Mouse (Mus musculus) MEL (cell line): ENCODE measurements around the gene Pqlc2. TPM values are rescaled to one million over a fixed set of nuclear protein-coding genes. Genes with fewer than 3 reads are reported as not detected.

Experiments
- DNase-seq: peaks from one replicate; pipeline ENCODE4 v3.0.0; 2011; ENCODE audit warnings: low read depth, low spot score
- H3K27ac ChIP-seq: 2 replicates; pipeline ENCODE4 v1.5.1; 2012; ENCODE audit warnings: low read depth, mild to moderate bottlenecking, control low read depth, low read length, moderate library complexity; ENCODE audit not compliant: control insufficient read depth
- H3K27me3 ChIP-seq, 2 experiments: fragments of 150-350 bp in 1 of 2; sonication (generic) in 1 of 2; 2 replicates each; pipeline ENCODE4 v1.6.1; 2012; ENCODE audit warnings: low read length in 2 of 2, mild to moderate bottlenecking in 2 of 2, improper control_type of control experiment in 1 of 2, moderate library complexity in 1 of 2; ENCODE audit not compliant: insufficient read depth in 2 of 2, control insufficient read depth in 1 of 2
- H3K36me3 ChIP-seq, 2 experiments: 2 replicates each; pipeline ENCODE4 v1.6.1; 2012 to 2014; ENCODE audit warnings: low read length in 2 of 2, improper control_type of control experiment in 1 of 2, inconsistent platforms in 1 of 2, mild to moderate bottlenecking in 1 of 2; ENCODE audit not compliant: insufficient read depth in 2 of 2, control insufficient read depth in 1 of 2
- H3K4me1 ChIP-seq, 2 experiments: fragments of 150-350 bp in 1 of 2; sonication (generic) in 1 of 2; 2 replicates each; pipeline ENCODE4 v1.6.1; 2012; ENCODE audit warnings: low read length in 2 of 2, improper control_type of control experiment in 1 of 2, mild to moderate bottlenecking in 1 of 2; ENCODE audit not compliant: insufficient read depth in 2 of 2, control insufficient read depth in 1 of 2
- H3K4me3 ChIP-seq, 2 experiments: fragments of 150-350 bp in 1 of 2; sonication (generic) in 1 of 2; 2 replicates each; pipeline ENCODE4 v1.5.1; 2012; ENCODE audit warnings: low read depth in 2 of 2, low read length in 2 of 2, mild to moderate bottlenecking in 2 of 2, moderate library complexity in 2 of 2, control low read depth in 1 of 2, improper control_type of control experiment in 1 of 2; ENCODE audit not compliant: control insufficient read depth in 1 of 2, insufficient read depth in 1 of 2
- H3K79me2 ChIP-seq: 2 replicates; pipeline ENCODE4 v1.6.1; 2012; ENCODE audit warnings: mild to moderate bottlenecking, low read length, moderate library complexity; ENCODE audit not compliant: control insufficient read depth, poor library complexity, insufficient read depth
- H3K9ac ChIP-seq: 2 replicates; pipeline ENCODE4 v1.6.1; 2012; ENCODE audit warnings: low read depth, mild to moderate bottlenecking, control low read depth, low read length, moderate library complexity; ENCODE audit not compliant: control insufficient read depth, poor library complexity, severe bottlenecking
- H3K9me3 ChIP-seq: fragments of 150-350 bp; sonication (generic); replicated peaks from 2 replicates; pipeline ENCODE4 v1.6.1; 2012; ENCODE audit warnings: mild to moderate bottlenecking, low read length, improper control_type of control experiment, moderate library complexity; ENCODE audit not compliant: insufficient read depth
- CTCF ChIP-seq, 3 experiments: IDR thresholded peaks in 2 of 3; conservative IDR thresholded peaks in 1 of 3; 2 replicates each; pipeline ENCODE4 v1.5.1; 2011 to 2012; ENCODE audit warnings: low read length in 3 of 3, low read depth in 2 of 3, mild to moderate bottlenecking in 2 of 3, improper control_type of control experiment in 1 of 3, inconsistent platforms in 1 of 3, mixed read lengths in 1 of 3, moderate library complexity in 1 of 3; ENCODE audit not compliant: control insufficient read depth in 1 of 3, insufficient read depth in 1 of 3, poor library complexity in 1 of 3, severe bottlenecking in 1 of 3
- ELF1 ChIP-seq: IDR thresholded peaks from 2 replicates; pipeline ENCODE4 v1.6.1; 2014; ENCODE audit warnings: low read depth, mild to moderate bottlenecking, inconsistent platforms, low read length, improper control_type of control experiment, moderate library complexity
- EP300 ChIP-seq, 2 experiments: IDR thresholded peaks; 2 replicates each; pipeline ENCODE4 v1.6.1; 2011; ENCODE audit warnings: improper control_type of control experiment in 2 of 2, low read length in 2 of 2, low read depth in 1 of 2, mild to moderate bottlenecking in 1 of 2
- KAT2A ChIP-seq: conservative IDR thresholded peaks from 2 replicates; pipeline ENCODE4 v1.6.1; 2012; ENCODE audit warnings: low read depth, low read length, improper control_type of control experiment, inconsistent platforms
- MEF2A ChIP-seq: IDR thresholded peaks from 2 replicates; pipeline ENCODE4 v1.6.1; 2014; ENCODE audit warnings: low read depth, mild to moderate bottlenecking, inconsistent platforms, low read length, improper control_type of control experiment; ENCODE audit not compliant: poor library complexity, insufficient replicate concordance, severe bottlenecking; ENCODE audit errors: extremely low read depth
- MYB ChIP-seq: IDR thresholded peaks from 2 replicates; pipeline ENCODE4 v1.6.1; 2011; ENCODE audit warnings: mild to moderate bottlenecking, low read depth, low read length, improper control_type of control experiment
- NRF1 ChIP-seq: IDR thresholded peaks from 2 replicates; pipeline ENCODE4 v1.6.1; 2014; ENCODE audit warnings: low read depth, mild to moderate bottlenecking, inconsistent platforms, low read length, improper control_type of control experiment, moderate library complexity; ENCODE audit not compliant: poor library complexity, insufficient read depth, severe bottlenecking
- SMC3 ChIP-seq: IDR thresholded peaks from 2 replicates; pipeline ENCODE4 v1.6.1; 2011; ENCODE audit warnings: low read depth, low read length, improper control_type of control experiment
- TCF12 ChIP-seq: IDR thresholded peaks from 2 replicates; pipeline ENCODE4 v1.6.1; 2014; ENCODE audit warnings: low read depth, mild to moderate bottlenecking, inconsistent platforms, low read length, improper control_type of control experiment, moderate library complexity
- USF1 ChIP-seq: IDR thresholded peaks from 2 replicates; pipeline ENCODE4 v1.6.1; 2014; ENCODE audit warnings: low read depth, mild to moderate bottlenecking, inconsistent platforms, low read length, improper control_type of control experiment, moderate library complexity
- ZC3H11A ChIP-seq: IDR thresholded peaks from 2 replicates; pipeline ENCODE4 v1.6.1; 2012; ENCODE audit warnings: low read depth, mild to moderate bottlenecking, inconsistent platforms, low read length, improper control_type of control experiment
- ZKSCAN1 ChIP-seq: IDR thresholded peaks from 2 replicates; pipeline ENCODE4 v1.6.1; 2012; ENCODE audit warnings: low read depth, mild to moderate bottlenecking, inconsistent platforms, low read length, improper control_type of control experiment, moderate library complexity
- ZMIZ1 ChIP-seq: IDR thresholded peaks from 2 replicates; pipeline ENCODE4 v1.6.1; 2012; ENCODE audit warnings: low read depth, mild to moderate bottlenecking, inconsistent platforms, low read length, improper control_type of control experiment, moderate library complexity
- polyA plus RNA-seq, 2 experiments: library from polyadenylated mRNA; stranded (reverse) in 1 of 2; unstranded in 1 of 2; fragments of >175 nt in 1 of 2; fragments of >200 nt in 1 of 2; gene quantifications; 2 replicates each; pipeline versions ENCODE4 v1.2.1 to v1.2.4; 2012; ENCODE audit warnings: low replicate concordance in 2 of 2, low read depth in 1 of 2; ENCODE audit not compliant: insufficient read length in 2 of 2, insufficient read depth in 1 of 2, missing spikeins in 1 of 2
- total RNA-seq: library from RNA; depleted of rRNA; stranded (reverse); fragments of 300-350 nt; gene quantifications from 2 replicates; pipeline ENCODE4 v1.2.3, GENCODE M21; 2012

Gene Pqlc2
- total and polyA plus RNA-seq, 3 experiments, result 5.2 to 12.0 TPM; not detected in 1

DNA sequence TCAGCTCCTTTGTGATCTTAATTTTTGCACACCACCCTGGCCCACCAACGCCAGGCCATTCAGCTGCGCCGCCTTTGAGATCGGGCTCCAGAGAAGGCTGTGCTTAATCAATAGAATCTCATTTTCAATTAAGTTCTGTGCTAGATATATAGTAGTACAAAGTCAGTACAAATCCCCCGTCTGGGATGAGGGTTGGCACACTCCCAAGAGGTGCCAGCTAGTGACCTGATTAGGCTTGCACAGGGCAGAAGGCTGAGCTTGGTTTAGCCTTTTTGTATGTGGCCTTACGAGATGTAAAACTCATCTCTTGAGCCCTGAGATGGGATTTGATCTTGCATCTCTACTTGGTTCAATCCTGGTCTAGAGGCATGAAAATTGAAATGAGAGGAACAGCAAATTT lies 47.5 kb downstream of the Pqlc2 start:
- TF ChIP-seq ZKSCAN1 (no peak), ZC3H11A (no peak), KAT2A (no peak), SMC3 (no peak)
- TF ChIP-seq, all 39 proteins: peak for 0
- H3K4me3 ChIP-seq, result no peak overlapping the region
- H3K9ac ChIP-seq, result no peak overlapping the region
- H3K36me3 ChIP-seq, result peaks cover 0 to 15% of the 10 kb centered on the region in 2 experiments; a peak in 2 of 4 replicates
- DNase-seq, result no peak
- no peaks in the 10 kb centered on the region for H3K9me3 ChIP-seq
- H3K4me1 ChIP-seq, result no peaks in the 10 kb centered on the region
- H3K79me2 ChIP-seq, result no peaks in the 10 kb centered on the region
- no peaks in the 10 kb centered on the region for H3K27me3 ChIP-seq
- H3K27ac ChIP-seq, result no peak overlapping the region

DNA sequence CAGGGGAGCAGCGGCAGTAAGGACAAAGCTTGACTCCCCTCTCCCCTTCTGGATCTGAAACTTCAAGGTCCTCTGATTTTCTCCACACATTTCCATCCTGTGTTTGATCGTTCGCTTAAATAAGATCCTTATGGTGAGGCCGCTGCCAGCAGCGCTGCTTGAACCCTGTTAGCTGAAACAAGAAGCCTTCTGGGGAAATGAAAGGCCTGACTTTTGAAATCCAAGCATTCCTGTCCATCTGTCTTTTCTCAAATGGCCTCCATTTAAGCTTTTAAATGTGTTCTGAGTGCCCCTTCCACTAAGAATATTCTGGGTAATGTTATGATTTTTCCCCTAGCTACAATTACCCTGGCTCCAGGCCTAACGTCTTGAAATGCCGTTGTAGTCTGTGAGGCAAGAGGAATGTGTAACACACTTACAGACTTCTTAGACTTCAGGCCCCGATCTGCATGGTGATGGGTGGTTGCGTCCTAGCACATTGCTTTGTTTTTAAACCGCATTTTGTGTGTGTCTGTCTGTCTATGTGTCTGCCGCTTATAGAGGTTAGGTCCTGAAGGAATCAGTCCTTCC lies 51.1 kb downstream of the Pqlc2 start:
- no peak for DNase-seq
- H3K4me3 ChIP-seq, result no peak overlapping the region
- peaks cover 0 to 15% of the 10 kb centered on the region in 2 experiments; a peak in 2 of 4 replicates for H3K36me3 ChIP-seq
- no peaks in the 10 kb centered on the region for H3K4me1 ChIP-seq
- TF ChIP-seq CTCF (IDR thresholded peaks at IDR 0.05 in 2 of 3, conservative IDR thresholded peaks at IDR 0.05 in 1 of 3; ENCODE audit: control insufficient read depth in 1 of 3, insufficient read depth in 1 of 3, low read depth in 2 of 3, low read length in 3 of 3, poor library complexity in 1 of 3, severe bottlenecking in 1 of 3) (no peak), MYB (no peak), ZMIZ1 (no peak), NRF1 (no peak), EP300 (IDR thresholded peaks at IDR 0.05; ENCODE audit: low read depth in 1 of 2, low read length in 2 of 2) (no peak), USF1 (no peak), MEF2A (no peak), ELF1 (no peak), TCF12 (no peak), SMC3 (no peak)
- no peaks in the 10 kb centered on the region for H3K9me3 ChIP-seq
- no peaks in the 10 kb centered on the region for H3K27me3 ChIP-seq
- H3K9ac ChIP-seq, result no peak overlapping the region
- no peak overlapping the region for H3K27ac ChIP-seq
- H3K79me2 ChIP-seq, result no peaks in the 10 kb centered on the region; the same call in 1 of the 2 replicates
